Mouse (Mus musculus) inflammation-experienced regulatory T-cells, adult 16 weeks (primary cell): Measurements from ENCODE around the gene H2afb3. TPM values are rescaled to one million over a fixed set of nuclear protein-coding genes. Genes with fewer than 3 reads are reported as not detected.

Experiments used
- polyA plus RNA-seq: library from polyadenylated mRNA; unstranded; fragments of 100-300 nt; shearing (Covaris generic); gene quantifications from one replicate; pipeline ENCODE4 v1.2.1, GENCODE M21; 2017

The H2afb3 gene
- polyA plus RNA-seq: not detected

GRCm38 (mm10) chrX:120312995-120313394 lies at the start of gene H2afb3:
Gene H2afb3 (minus strand): TSS chrX:120313095.

GRCm38 (mm10) chrX:120290011-120290899 lies 22.6 kb downstream of the H2afb3 start, which contains the start of gene Pcdh11x:
Gene Pcdh11x (plus strand): TSS chrX:120290259.

Other genes with a start within 250 kb of the H2afb3 start
- not detected for gene Pcdh11x, start 22.8 kb downstream of the H2afb3 start, polyA plus RNA-seq